Mouse (Mus musculus): ENCODE measurements around the gene Omd.

Gene Omd

DNA sequence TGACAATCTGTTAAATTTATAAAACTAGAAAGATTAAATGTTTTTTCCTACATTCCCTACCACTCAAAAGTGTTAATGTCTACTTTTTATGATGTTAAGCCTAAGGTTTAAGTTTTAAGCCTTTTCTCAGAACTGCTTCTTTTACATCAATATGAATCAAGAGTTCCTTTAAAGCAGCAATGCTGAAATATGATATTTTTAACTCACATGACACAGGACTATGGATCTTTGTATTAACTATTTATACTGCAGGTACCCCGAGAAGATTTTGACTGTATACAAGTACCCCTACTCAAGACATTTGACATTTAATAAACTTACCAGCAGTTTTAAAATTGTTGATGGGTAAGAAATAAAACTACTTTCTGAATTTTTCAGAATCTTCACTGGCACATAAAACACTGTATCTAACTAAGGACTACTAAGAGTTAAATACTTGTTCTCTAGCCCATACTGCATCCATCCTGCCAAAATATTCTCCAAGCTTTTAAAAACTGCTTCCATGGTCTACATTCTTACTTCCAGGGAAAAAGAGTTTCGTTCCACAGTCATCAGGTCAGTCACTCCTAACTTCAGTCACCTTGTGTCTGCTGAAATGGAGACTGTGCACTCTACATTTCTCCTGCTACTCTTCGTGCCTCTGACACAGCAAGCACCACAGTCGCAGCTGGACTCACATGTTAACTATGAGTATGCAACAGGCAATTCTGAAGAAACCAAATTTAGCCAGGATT is 26.5 kb downstream of the Omd start:
- no peak for ATAC-seq (ENCODE audit: low TSS enrichment)

GRCm38 (mm10) chr13:49617021-49617420 is 34.8 kb downstream of the Omd start:
- no peak for ATAC-seq (ENCODE audit: low TSS enrichment)

DNA sequence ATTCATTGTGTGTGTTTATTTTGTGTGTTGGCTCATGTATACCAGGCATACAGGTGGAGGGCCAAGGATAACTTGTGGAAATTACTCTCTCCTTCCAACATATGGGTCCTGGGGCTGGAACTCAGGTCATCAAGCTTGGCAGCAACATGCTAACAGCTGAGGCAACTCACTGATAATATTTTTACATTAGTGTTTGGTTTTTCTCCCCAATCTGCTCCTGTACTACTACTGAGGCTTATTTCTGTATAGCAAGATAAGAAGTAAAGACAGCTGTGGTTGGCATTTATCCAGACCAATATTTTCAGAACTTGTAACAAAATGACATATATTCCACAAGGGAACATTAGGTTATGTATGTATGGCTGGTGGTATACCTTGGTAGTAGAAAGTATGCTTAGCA is 36.1 kb downstream of the Omd start:
- no peak for ATAC-seq (ENCODE audit: low TSS enrichment)

- no peak for ATAC-seq (ENCODE audit: low TSS enrichment)
Measured at GRCm38 (mm10) chr13:49623216-49623615, 41.0 kb downstream of the Omd start.

DNA sequence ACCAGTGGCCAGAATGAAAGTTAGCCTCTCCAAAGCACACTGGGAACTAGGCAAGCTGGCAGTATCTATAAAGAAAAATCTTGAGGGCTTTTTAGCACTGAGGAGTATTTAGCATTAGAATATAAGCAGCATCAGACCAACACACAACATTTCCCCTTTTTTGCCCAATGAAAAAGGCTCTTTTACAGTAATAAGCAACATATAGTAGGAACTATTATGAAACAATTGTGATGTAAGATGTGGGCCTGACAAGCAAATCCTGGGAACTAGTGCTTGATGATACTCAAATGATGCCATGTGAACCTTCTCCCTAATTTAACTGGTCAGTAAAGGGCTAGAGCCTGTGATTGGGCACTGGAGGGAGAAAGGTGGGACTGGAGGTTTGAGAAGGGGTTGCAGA is 45.9 kb downstream of the Omd start:
- no peak for ATAC-seq (ENCODE audit: low TSS enrichment)

DNA sequence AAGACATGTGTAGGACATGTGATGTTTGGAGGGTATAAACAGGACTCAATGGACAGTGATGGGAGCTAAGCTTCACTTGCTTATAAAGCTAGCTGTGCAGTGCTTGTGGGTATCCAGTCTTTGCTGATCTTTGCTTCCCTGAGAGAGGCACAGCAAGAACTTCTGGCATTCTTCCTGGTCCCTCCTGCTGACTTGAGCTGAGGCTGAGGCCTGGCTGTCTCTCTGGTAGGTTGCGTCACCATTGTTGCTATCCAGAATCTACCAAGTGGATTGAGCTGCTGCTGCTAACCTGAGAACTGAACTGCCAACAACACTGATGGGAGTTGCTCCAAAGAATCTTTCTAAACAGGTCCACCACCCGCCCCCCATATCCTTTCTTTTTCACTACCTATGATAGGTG is 46.8 kb downstream of the Omd start:
- no peak for ATAC-seq (ENCODE audit: low TSS enrichment)

- no peak for ATAC-seq (ENCODE audit: low TSS enrichment)
Measured at GRCm38 (mm10) chr13:49639965-49640364, 57.7 kb downstream of the Omd start.
